Mouse (Mus musculus): ENCODE results near the gene S100a16.

S100a16 gene

GRCm38 (mm10) chr3:90586906-90587305 lies 49.9 kb downstream of the S100a16 start:
- DNase-seq = no peak

- no peak for DNase-seq
Measured at GRCm38 (mm10) chr3:90587361-90588101, 50.5 kb downstream of the S100a16 start.

- DNase-seq = no peak
Measured at GRCm38 (mm10) chr3:90589390-90589789, 52.3 kb downstream of the S100a16 start.

GRCm38 (mm10) chr3:90589947-90590346 lies 52.9 kb downstream of the S100a16 start, which contains the start of gene S100a2:
Gene S100a2, plus strand, starts transcription at chr3:90590247.
- no peak for DNase-seq
